Mouse (Mus musculus) intestine, embryonic 14.5 days (tissue): Measurements from ENCODE around the gene Zfp414. TPM values are rescaled to one million over a fixed set of nuclear protein-coding genes. Genes with fewer than 3 reads are reported as not detected.

Experiments used
- ATAC-seq: fragments of 200-750 bp; cut with Nextera tagmentation; replicated peaks from 2 replicates; pipeline ENCODE4 v1.8.0; 2017; ENCODE audit warnings: low read depth, moderate number of reproducible peaks, moderate TSS enrichment, moderate library complexity; ENCODE audit not compliant: low FRiP score, low TSS enrichment
- DNase-seq: peaks from one replicate; pipeline ENCODE4 v3.0.0-alpha.2; 2018; ENCODE audit warnings: low spot score
- H3K27ac ChIP-seq: fragments of 300-500 bp; sonication (generic); 2 replicates; pipeline ENCODE4 v1.5.1; 2014; ENCODE audit warnings: low read depth, mild to moderate bottlenecking, control low read depth
- H3K27me3 ChIP-seq: fragments of 300-500 bp; sonication (generic); replicated peaks from 2 replicates; pipeline ENCODE4 v1.6.1; 2014; ENCODE audit warnings: low read length, control low read depth; ENCODE audit not compliant: control insufficient read depth, insufficient read depth
- H3K36me3 ChIP-seq: fragments of 300-500 bp; sonication (generic); 2 replicates; pipeline ENCODE4 v1.6.1; 2014; ENCODE audit warnings: low read length, control low read depth; ENCODE audit not compliant: control insufficient read depth, insufficient read depth
- H3K4me1 ChIP-seq: fragments of 300-500 bp; sonication (generic); replicated peaks from 2 replicates; pipeline ENCODE4 v1.6.1; 2014; ENCODE audit warnings: low read length, control low read depth, mixed read lengths; ENCODE audit not compliant: control insufficient read depth, insufficient read depth
- H3K4me2 ChIP-seq: fragments of 300-500 bp; sonication (generic); 2 replicates; pipeline ENCODE4 v1.6.1; 2014; ENCODE audit warnings: low read length
- H3K4me3 ChIP-seq: fragments of 300-500 bp; sonication (generic); 2 replicates; pipeline ENCODE4 v1.5.1; 2014; ENCODE audit warnings: low read depth, low read length, control low read depth, mixed read lengths
- H3K9ac ChIP-seq: fragments of 300-500 bp; sonication (generic); 2 replicates; pipeline ENCODE4 v1.6.1; 2014; ENCODE audit warnings: mild to moderate bottlenecking, low read length
- H3K9me3 ChIP-seq: fragments of 300-500 bp; sonication (generic); 2 replicates; pipeline ENCODE4 v1.6.1; 2016; ENCODE audit warnings: low read length, control low read depth; ENCODE audit not compliant: control insufficient read depth
- WGBS: fragments of 180-500 bp; shearing (Covaris S2); extraction: QIAGEN DNeasy Blood & Tissue Kit; methylation state at CpG from one replicate; pipeline ENCODE4 v1.1.7; 2014; 5-methylcytosine and 5-hydroxymethylcytosine counted together
- polyA plus RNA-seq: library from polyadenylated mRNA; unstranded; fragments of >200 nt; fragmentation: Nextera tagmentation; extraction: Ambion mirVana; gene quantifications from 2 replicates; pipeline ENCODE4 v1.2.1, GENCODE M21; 2014

Zfp414 gene
- polyA plus RNA-seq, 1 experiment from 2014 or later: 72.6 TPM

- Histone ChIP-seq H3K27ac (no peak overlapping the region), H3K4me1 (no peaks in the 10 kb centered on the region), H3K36me3 (peaks cover 35% of the 10 kb centered on the region), H3K4me3 (no peak overlapping the region), H3K9ac (no peak overlapping the region), H3K27me3 (no peaks in the 10 kb centered on the region), H3K9me3 (no peaks in the 10 kb centered on the region), H3K4me2 (no peak overlapping the region)
- ATAC-seq (no peak), DNase-seq (no peak)
Measured at GRCm38 (mm10) chr17:33675452-33675851, 46.6 kb downstream of the Zfp414 start.

GRCm38 (mm10) chr17:33676086-33676485 is 47.2 kb downstream of the Zfp414 start:
- DNase-seq: no peak
- H3K36me3 ChIP-seq: peaks cover 35% of the 10 kb centered on the region
- no peak overlapping the region for H3K4me2 ChIP-seq
- H3K27me3 ChIP-seq: no peaks in the 10 kb centered on the region
- no peak overlapping the region for H3K27ac ChIP-seq
- H3K4me3 ChIP-seq: no peak overlapping the region
- no peaks in the 10 kb centered on the region for H3K9me3 ChIP-seq
- 87% methylated on average over 2 of the region's 2 CpGs for WGBS
- no peak for ATAC-seq
- H3K4me1 ChIP-seq: no peaks in the 10 kb centered on the region
- no peak overlapping the region for H3K9ac ChIP-seq

GRCm38 (mm10) chr17:33678771-33679170 is 49.9 kb downstream of the Zfp414 start:
- Histone ChIP-seq H3K4me3 (no peak overlapping the region), H3K4me1 (peaks cover 18% of the 10 kb centered on the region), H3K27me3 (no peaks in the 10 kb centered on the region), H3K4me2 (no peak overlapping the region), H3K9me3 (no peaks in the 10 kb centered on the region), H3K27ac (no peak overlapping the region), H3K36me3 (peaks cover 41% of the 10 kb centered on the region), H3K9ac (no peak overlapping the region)
- ATAC-seq: no peak
- DNase-seq: no peak

Other genes with a start within 250 kb of the Zfp414 start
- 15.0 and 16.7 TPM in 2 replicates for gene Zfp101, start 234.4 kb upstream of the Zfp414 start, polyA plus RNA-seq
- gene Actl9, start 196.2 kb upstream of the Zfp414 start, polyA plus RNA-seq: not detected in 2 replicates
- 53.6 and 54.5 TPM in 2 replicates for gene Adamts10, start 104.9 kb upstream of the Zfp414 start, polyA plus RNA-seq
- 3.1 and 3.4 TPM in 2 replicates for gene Myo1f, start 73.4 kb upstream of the Zfp414 start, polyA plus RNA-seq
- gene Pram1, start 9.0 kb downstream of the Zfp414 start, polyA plus RNA-seq: 0.39 and 0.97 TPM in 2 replicates
- gene Hnrnpm, start 57.8 kb downstream of the Zfp414 start, polyA plus RNA-seq: 309 and 366 TPM in 2 replicates
- 47.0 and 47.2 TPM in 2 replicates for gene March2, start 89.6 kb downstream of the Zfp414 start, polyA plus RNA-seq
- 209 and 261 TPM in 2 replicates for gene Rab11b, start 131.4 kb downstream of the Zfp414 start, polyA plus RNA-seq
- gene Angptl4, start 152.7 kb downstream of the Zfp414 start, polyA plus RNA-seq: 18.0 and 22.0 TPM in 2 replicates
- gene Kank3, start 181.4 kb downstream of the Zfp414 start, polyA plus RNA-seq: 28.0 and 28.8 TPM in 2 replicates
- gene Rps28, start 195.5 kb downstream of the Zfp414 start, polyA plus RNA-seq: 1,343 and 1,538 TPM in 2 replicates
- 589 and 606 TPM in 2 replicates for gene Ndufa7, start 195.5 kb downstream of the Zfp414 start, polyA plus RNA-seq
- 77.8 and 86.7 TPM in 2 replicates for gene Cd320, start 214.0 kb downstream of the Zfp414 start, polyA plus RNA-seq
- not detected in 2 replicates for gene Gm7029, start 244.7 kb downstream of the Zfp414 start, polyA plus RNA-seq